Mouse (Mus musculus): ENCODE data around the gene Fbxo44. TPM values are rescaled to one million over a fixed set of nuclear protein-coding genes. Genes with fewer than 3 reads are reported as not detected.

Gene Fbxo44
- total RNA-seq, 2 experiments from 2014 or later = 133 to 136 TPM

DNA sequence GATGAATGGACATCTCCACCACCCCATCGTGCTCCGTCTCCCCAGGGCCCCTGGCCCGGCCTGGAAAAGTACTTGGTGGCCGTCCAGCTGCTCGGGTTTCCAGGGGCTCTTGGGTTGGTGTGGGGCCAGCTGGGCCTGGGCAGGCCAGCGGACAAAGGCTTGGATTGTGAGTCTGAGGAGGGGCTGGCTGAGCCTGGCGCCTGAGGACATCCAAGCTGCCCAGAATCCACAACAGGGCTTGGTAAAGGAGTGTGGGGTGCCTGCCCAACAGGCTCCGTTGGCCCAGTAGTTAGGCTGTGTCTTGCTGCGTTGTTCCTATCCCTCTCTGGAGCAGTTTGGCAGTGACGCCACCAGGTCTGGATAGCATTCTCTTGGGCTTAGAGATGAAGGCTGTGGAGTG is 6.1 kb upstream of the Fbxo44 start:
- DNase-seq (ENCODE audit: low spot score in 2 of 2) = peak; percentile 81 to 87

DNA sequence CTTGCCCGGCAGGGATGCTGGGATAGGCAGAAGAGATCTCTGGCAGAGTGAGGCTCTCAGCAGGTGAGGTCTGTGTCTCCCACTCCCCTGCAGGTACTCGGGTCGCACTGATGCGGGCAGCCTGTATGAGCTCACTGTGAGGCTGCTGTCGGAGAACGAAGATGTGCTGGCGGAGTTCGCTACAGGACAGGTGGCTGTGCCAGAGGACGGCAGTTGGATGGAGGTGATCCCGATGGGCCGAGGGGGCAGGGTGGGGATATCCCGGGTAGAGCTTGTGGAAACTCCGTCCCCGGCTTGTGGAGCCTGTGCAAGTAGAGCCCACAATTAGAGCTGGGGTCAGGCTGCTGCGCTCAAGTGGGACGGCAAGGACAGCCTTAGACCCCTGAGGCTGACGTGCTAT is 5.3 kb upstream of the Fbxo44 start:
- no peak for DNase-seq (ENCODE audit: low spot score in 2 of 2)

- no peak for DNase-seq (ENCODE audit: low spot score in 2 of 2)
Measured at GRCm38 (mm10) chr4:148164461-148164860, 4.2 kb upstream of the Fbxo44 start.

- DNase-seq (ENCODE audit: low spot score in 2 of 2) = peak; percentile 80 to 83
Measured at GRCm38 (mm10) chr4:148164002-148164439, 3.7 kb upstream of the Fbxo44 start.

DNA sequence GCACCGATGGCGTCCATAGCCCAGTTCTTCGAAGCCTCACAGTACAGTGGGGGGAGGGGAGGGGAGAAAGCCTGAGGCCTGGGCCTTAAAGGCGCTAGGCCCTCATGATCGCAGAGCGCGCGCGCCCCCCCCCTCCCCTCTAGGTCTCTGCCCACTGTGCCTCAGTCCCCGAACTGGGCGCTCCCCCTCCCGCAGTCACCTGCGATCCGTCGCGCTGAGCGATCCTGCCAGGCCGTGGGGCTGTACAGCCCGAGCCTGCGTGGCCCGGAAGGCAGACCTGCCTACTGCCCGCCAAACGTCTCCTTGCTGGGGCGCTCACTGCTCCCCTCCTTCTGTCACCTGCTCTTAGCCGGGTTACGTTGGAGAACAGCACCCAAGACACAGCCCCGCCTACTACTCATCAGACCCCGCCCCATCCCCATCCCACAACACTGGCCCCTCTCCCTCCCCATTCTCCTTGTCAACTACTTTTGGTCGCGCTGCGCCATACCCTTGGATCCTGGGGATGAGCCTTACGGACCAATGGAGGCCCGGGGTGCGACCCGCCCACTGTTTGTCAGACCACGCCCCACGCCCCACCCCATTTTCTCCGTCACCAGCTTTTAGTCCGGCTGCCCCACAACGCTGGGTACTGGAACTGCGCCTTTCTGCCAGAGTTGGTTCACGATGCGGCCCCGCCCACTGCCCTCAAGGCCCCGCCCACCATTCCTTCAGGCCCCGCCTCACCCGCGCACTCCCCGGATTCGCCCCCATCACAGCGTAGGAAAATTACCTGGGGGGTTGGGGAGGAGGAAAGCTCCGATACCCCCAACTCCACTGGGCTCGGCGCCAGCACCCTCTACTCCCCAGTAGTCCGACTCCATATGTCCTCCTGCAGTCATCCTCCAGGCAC is 492 bp downstream of the Fbxo44 start:
- peak; percentile 97 to 99 for DNase-seq (ENCODE audit: low spot score in 2 of 2)

DNA sequence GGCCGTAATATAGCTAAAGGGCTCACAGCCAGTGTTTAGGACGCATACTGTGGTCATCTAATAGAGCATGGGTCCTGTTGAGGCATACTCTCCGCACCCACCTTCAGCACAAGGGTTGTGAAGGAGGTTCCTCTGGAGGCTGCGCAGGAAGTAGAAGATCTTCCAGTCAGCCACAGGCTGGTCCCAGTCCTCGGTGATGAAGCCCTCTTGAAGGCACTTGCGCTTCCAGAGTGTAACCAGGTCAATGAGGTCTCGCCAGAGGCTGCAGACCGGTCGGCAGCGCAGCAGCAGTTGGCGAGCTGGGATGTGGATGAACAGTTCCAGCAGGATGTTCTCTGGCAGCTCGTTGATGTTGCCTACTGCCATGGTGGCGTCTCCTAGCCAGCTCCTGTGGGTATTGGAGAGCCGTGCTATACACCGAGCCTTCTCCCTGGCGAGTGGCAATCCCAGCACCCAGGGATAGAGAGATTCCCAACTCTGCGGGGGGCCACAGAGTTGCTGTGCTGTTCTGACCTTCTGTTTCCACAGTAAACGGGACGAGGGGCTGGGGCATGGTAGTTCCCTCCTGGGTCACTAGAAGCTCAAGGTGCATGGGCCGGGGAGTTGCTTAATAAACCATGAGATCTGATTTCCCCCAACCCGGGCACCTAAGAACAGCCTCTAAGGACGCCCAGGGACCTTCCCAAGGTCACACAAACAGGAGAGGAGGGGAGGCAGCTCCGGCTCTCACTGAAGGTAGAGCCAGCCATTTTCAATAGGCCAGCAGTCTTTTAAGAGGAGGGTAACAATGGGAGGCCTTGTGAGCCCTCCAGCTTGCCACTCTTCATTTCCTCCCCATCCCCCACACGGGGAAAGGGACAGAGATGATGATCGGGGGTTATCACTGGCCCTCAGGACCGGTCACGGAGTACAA is 1.6 kb downstream of the Fbxo44 start:
- DNase-seq (ENCODE audit: low spot score in 2 of 2) = peak in 1 of 2 experiments; percentile 67

GRCm38 (mm10) chr4:148154982-148155381 is 5.3 kb downstream of the Fbxo44 start:
- DNase-seq (ENCODE audit: low spot score in 2 of 2) = peak in 1 of 2 experiments; percentile 78

GRCm38 (mm10) chr4:148154006-148154405 is 6.3 kb downstream of the Fbxo44 start:
- DNase-seq (ENCODE audit: low spot score in 2 of 2) = no peak

DNA sequence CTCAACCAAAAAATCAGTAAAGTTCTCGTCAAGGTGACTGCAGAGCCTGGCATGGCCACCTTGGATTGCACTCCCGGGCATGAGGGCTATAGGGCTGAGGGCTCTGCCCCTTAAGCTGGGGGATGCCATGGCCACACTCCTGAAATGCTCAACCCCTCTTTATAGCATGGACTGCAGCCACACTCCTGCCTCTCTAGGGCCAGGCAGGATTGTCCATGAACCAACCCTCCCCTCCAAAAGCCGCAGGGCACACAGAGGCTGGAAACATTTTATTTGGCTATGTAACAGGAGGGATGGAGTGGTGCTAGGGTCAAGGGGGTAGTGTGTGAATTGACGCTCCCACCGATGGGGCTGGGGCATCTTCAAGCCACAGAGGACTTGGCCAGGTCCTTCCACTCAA is 7.7 kb downstream of the Fbxo44 start:
- DNase-seq (ENCODE audit: low spot score in 2 of 2) = no peak

GRCm38 (mm10) chr4:148151267-148152168 is 8.8 kb downstream of the Fbxo44 start, which contains the start of gene Fbxo6:
Gene Fbxo6, minus strand, starts transcription at chr4:148152140.
- DNase-seq (ENCODE audit: low spot score in 2 of 2) = peak; percentile 79 to 88

DNA sequence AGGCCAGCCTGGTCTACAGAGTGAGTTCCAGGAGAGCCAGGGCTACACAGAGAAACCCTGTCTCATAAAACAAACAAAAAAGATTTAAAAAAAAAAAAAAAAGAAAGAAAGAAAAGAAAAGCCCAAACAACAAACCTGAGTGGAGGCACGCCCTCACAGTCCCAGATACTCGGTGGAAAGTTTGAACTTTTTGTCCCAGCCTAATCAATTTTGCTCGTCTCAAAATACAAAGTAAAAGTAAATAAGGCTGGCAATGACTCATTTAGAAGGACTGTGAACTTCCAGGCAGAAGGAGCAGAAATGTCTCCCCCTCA is 9.4 kb downstream of the Fbxo44 start:
- DNase-seq (ENCODE audit: low spot score in 2 of 2) = no peak

DNA sequence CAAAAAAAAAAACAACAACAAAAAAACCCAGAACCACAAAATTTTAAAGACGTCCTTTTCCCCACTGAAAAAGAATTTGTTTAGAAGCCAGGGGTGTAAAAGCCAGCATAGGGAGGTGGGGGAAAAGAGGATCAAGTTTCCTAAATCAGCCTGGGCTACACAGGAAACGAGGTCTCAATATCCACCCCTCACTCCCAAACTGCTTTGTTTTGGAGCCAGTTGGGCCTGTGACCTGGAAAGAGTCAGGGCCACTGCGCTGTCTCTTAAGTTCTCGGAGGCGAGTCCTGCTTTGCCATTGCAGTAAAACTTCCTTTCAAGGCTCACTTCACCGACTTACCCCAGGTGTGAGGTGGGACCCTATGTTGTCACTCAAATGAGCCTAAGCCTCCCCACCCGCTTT is 10.0 kb downstream of the Fbxo44 start:
- no peak for DNase-seq (ENCODE audit: low spot score in 2 of 2)

- no peak for DNase-seq (ENCODE audit: low spot score in 2 of 2)
Measured at GRCm38 (mm10) chr4:148149540-148149939, 10.7 kb downstream of the Fbxo44 start.

- no peak for DNase-seq (ENCODE audit: low spot score in 2 of 2)
Measured at GRCm38 (mm10) chr4:148147714-148148113, 12.6 kb downstream of the Fbxo44 start.

GRCm38 (mm10) chr4:148143721-148144120 is 16.6 kb downstream of the Fbxo44 start:
- DNase-seq (ENCODE audit: low spot score in 2 of 2) = no peak

DNA sequence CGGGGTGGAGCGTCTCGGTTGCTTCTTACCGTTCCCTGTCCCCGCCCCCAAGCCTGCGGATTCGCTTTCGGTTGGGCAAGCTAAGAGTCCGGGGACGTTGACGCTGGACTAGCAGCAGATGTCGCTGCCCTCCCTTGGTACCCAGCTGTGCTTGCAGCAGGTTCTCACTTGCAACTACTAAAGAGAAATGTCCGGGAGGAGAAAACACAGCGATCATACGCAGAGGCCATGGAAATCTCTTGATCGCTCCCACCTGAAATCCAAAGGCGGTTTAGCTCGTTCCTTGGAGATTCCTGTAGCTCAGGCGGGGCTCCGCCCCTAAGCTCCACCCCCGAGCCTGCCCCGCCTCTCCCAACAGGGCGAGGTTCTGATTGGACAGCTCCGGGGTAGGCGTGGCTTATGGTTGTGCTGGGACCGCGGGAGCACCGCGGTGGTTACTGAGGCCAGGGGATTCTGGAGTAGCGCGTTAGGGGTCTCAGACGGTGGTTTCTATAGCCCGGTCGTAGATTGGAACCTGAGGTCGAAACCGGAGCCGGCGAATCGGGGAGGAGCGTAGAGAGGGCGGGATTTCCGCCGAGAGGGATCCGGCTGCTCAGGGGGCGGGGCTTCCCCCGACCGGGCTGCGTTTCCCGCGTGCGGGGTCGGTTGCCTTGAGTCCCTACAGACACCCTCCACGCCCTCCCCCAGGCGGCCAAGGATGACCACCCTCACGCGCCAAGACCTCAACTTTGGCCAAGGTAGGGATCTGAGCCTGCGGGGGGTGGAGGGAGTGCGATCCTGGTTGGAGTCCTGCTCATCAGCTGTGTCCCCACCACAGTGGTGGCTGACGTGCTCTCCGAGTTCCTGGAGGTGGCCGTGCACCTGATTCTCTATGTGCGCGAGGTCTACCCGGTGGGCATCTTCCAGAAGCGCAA is 19.9 kb downstream of the Fbxo44 start:
- peak; percentile 88 to 94 for DNase-seq (ENCODE audit: low spot score in 2 of 2)

DNA sequence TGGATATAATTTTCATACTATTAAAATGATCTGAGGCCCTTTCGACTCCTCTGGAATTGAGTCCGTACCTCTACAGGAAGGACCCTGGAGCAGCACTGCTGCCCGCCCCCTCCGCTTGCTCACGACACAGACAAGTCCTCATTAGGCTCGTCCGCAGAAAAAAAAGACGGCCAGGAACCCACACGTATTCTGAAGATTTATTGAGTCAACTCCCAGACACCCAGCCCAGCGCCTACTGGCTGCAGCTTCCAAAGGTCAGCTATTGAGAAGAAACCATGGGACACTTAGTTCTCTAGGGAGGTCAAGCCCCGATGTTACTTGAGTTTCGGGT is 20.6 kb downstream of the Fbxo44 start:
- DNase-seq (ENCODE audit: low spot score in 2 of 2) = no peak

GRCm38 (mm10) chr4:148137503-148137902 is 22.8 kb downstream of the Fbxo44 start:
- no peak for DNase-seq (ENCODE audit: low spot score in 2 of 2)

DNA sequence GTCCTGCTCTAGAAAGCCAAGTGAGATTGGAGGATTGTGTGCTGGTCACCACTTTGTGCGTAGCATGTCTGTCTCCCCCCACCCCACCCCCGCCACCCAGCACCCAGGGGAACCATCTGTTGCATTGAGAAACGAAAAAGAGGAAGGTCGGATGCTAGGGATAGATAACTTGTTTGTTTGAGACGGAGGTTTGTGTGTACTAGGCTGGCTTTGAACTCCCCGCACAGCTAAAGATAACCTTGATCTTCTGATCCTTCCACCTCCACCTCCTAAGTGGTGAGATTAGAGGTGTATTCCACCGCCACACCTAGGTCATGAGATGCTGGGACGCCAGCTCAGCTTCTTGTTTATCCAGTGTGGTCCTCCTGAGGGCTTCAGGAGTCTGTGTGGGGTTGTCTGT is 25.3 kb downstream of the Fbxo44 start:
- DNase-seq (ENCODE audit: low spot score in 2 of 2) = no peak

GRCm38 (mm10) chr4:148131497-148132081 is 28.7 kb downstream of the Fbxo44 start:
- no peak for DNase-seq (ENCODE audit: low spot score in 2 of 2)

Data from layer of hippocampus, adult 18-20 months (tissue).